Mouse (Mus musculus): Measurements from ENCODE around the gene Hoxa6. TPM values are rescaled to one million over a fixed set of nuclear protein-coding genes. Genes with fewer than 3 reads are reported as not detected.

Hoxa6 gene
- polyA plus RNA-seq, 1 experiment from 2014 or later: 2.8 TPM

- DNase-seq (ENCODE audit: low spot score): no peak
- no peaks in the 10 kb centered on the region for H3K36me3 ChIP-seq (ENCODE audit: insufficient read depth, low read length)
- peak overlapping the region; percentile 88 for H3K27ac ChIP-seq
- no peak for ATAC-seq (replicated peaks; ENCODE audit: low FRiP score, low read depth)
- peaks cover 4% of the 10 kb centered on the region; the same call in 1 of the 2 replicates for H3K27me3 ChIP-seq (ENCODE audit: insufficient read depth, low read length)
- H3K4me3 ChIP-seq (replicated peaks; ENCODE audit: low read depth, low read length): peak overlapping the region; percentile 72
- peaks cover 15% of the 10 kb centered on the region for H3K4me1 ChIP-seq (replicated peaks; ENCODE audit: insufficient read depth, low read length)
- H3K4me2 ChIP-seq (ENCODE audit: low read length): peak overlapping the region; percentile 90
- H3K9ac ChIP-seq (ENCODE audit: low read depth, low read length): peak overlapping the region; percentile 93
- H3K9me3 ChIP-seq (replicated peaks; ENCODE audit: low read length): no peaks in the 10 kb centered on the region
- TF ChIP-seq CTCF (IDR thresholded peaks at IDR 0.05; ENCODE audit: low read depth): no peak
- WGBS: 2% methylated on average over 26 of the region's 26 CpGs
These were observed 37.9 kb upstream of the Hoxa6 start for GRCm38 (mm10) chr6:52246403-52246803.

GRCm38 (mm10) chr6:52245757-52246142, 37.2 kb upstream of the Hoxa6 start, which contains the start of gene Hoxa11:
Gene Hoxa11, minus strand, starts transcription at chr6:52245810.
- Histone ChIP-seq H3K27ac (peak within 1 kb of the TSS; percentile 88), H3K4me1 (replicated peaks; ENCODE audit: insufficient read depth, low read length) (peaks cover 22% of the 10 kb centered on the region), H3K4me3 (replicated peaks; ENCODE audit: low read depth, low read length) (peak within 1 kb of the TSS; percentile 72), H3K36me3 (ENCODE audit: insufficient read depth, low read length) (no peaks in the 10 kb centered on the region), H3K4me2 (ENCODE audit: low read length) (peak within 1 kb of the TSS; percentile 90), H3K9me3 (replicated peaks; ENCODE audit: low read length) (no peaks in the 10 kb centered on the region), H3K9ac (ENCODE audit: low read depth, low read length) (peak within 1 kb of the TSS; percentile 93), H3K27me3 (ENCODE audit: insufficient read depth, low read length) (no peaks in the 10 kb centered on the region)
- ATAC-seq (replicated peaks; ENCODE audit: low FRiP score, low read depth) (peak; percentile 8), DNase-seq (ENCODE audit: low spot score) (peak; percentile 95)
- 1% methylated on average over 20 of the region's 20 CpGs for WGBS
- no peak for TF ChIP-seq CTCF (IDR thresholded peaks at IDR 0.05; ENCODE audit: low read depth)

GRCm38 (mm10) chr6:52245040-52245756, 36.7 kb upstream of the Hoxa6 start:
- H3K27me3 ChIP-seq (ENCODE audit: insufficient read depth, low read length): no peaks in the 10 kb centered on the region

GRCm38 (mm10) chr6:52244471-52245039, 36.0 kb upstream of the Hoxa6 start:
- Histone ChIP-seq H3K9ac (ENCODE audit: low read depth, low read length) (peak overlapping the region; percentile 93), H3K4me1 (replicated peaks; ENCODE audit: insufficient read depth, low read length) (peaks cover 19% of the 10 kb centered on the region), H3K4me3 (replicated peaks; ENCODE audit: low read depth, low read length) (peak overlapping the region; percentile 72), H3K9me3 (replicated peaks; ENCODE audit: low read length) (no peaks in the 10 kb centered on the region), H3K27ac (peak overlapping the region; percentile 88), H3K36me3 (ENCODE audit: insufficient read depth, low read length) (no peaks in the 10 kb centered on the region), H3K27me3 (ENCODE audit: insufficient read depth, low read length) (no peaks in the 10 kb centered on the region), H3K4me2 (ENCODE audit: low read length) (peak overlapping the region; percentile 90)
- 4% methylated on average over 23 of the region's 23 CpGs for WGBS
- no peak for ATAC-seq (replicated peaks; ENCODE audit: low FRiP score, low read depth)
- DNase-seq (ENCODE audit: low spot score): no peak
- no peak for TF ChIP-seq CTCF (IDR thresholded peaks at IDR 0.05; ENCODE audit: low read depth)

More at GRCm38 (mm10) chr6:52245040-52245756, 36.7 kb upstream of the Hoxa6 start:
- H3K27ac ChIP-seq: peak overlapping the region; percentile 88
- H3K4me3 ChIP-seq (replicated peaks; ENCODE audit: low read depth, low read length): peak overlapping the region; percentile 72
- peak overlapping the region; percentile 90 for H3K4me2 ChIP-seq (ENCODE audit: low read length)
- H3K36me3 ChIP-seq (ENCODE audit: insufficient read depth, low read length): no peaks in the 10 kb centered on the region
- no peak for TF ChIP-seq CTCF (IDR thresholded peaks at IDR 0.05; ENCODE audit: low read depth)
- under 1% methylated on average over 69 of the region's 71 CpGs for WGBS
- ATAC-seq (replicated peaks; ENCODE audit: low FRiP score, low read depth): peak; percentile 25
- DNase-seq (ENCODE audit: low spot score): no peak
- H3K4me1 ChIP-seq (replicated peaks; ENCODE audit: insufficient read depth, low read length): peaks cover 22% of the 10 kb centered on the region
- H3K9ac ChIP-seq (ENCODE audit: low read depth, low read length): peak overlapping the region; percentile 93
- H3K9me3 ChIP-seq (replicated peaks; ENCODE audit: low read length): no peaks in the 10 kb centered on the region

- Histone ChIP-seq H3K27me3 (ENCODE audit: insufficient read depth, low read length) (no peaks in the 10 kb centered on the region), H3K4me2 (ENCODE audit: low read length) (peak overlapping the region; percentile 90), H3K27ac (peak overlapping the region; percentile 88), H3K4me1 (replicated peaks; ENCODE audit: insufficient read depth, low read length) (peaks cover 17% of the 10 kb centered on the region), H3K36me3 (ENCODE audit: insufficient read depth, low read length) (no peaks in the 10 kb centered on the region), H3K9ac (ENCODE audit: low read depth, low read length) (peak overlapping the region; percentile 93), H3K9me3 (replicated peaks; ENCODE audit: low read length) (no peaks in the 10 kb centered on the region), H3K4me3 (replicated peaks; ENCODE audit: low read depth, low read length) (peak overlapping the region; percentile 72)
- TF ChIP-seq CTCF (IDR thresholded peaks at IDR 0.05; ENCODE audit: low read depth): no peak
- ATAC-seq (replicated peaks; ENCODE audit: low FRiP score, low read depth): no peak
- 10% methylated on average over 12 of the region's 12 CpGs for WGBS
- no peak for DNase-seq (ENCODE audit: low spot score)
These were observed 35.2 kb upstream of the Hoxa6 start for GRCm38 (mm10) chr6:52243681-52244121.

DNA sequence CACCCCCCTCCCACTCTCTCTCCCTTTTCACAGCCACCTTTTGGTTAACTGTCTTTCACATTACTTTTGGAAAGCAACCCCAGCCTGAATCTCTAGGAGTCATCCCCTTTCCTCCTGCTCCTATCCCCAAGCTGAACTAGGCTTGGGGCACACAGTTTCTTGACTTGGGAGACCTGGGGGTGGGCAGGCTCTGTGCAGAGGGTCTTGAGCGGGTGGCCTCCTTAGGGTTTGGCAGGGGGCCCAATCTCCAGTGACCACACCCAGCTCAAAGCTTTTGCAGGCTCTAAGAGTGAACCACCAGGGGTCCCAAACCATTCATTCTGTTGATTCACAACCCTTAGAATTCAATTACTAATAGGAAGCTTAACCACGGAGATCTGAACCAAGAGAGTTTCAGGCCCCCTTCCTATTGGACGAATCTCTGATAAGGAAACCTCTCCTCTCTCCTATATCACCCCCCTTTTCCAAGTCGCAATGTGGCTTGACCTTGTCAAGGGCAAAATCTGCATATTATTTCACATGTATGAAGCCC, 34.3 kb upstream of the Hoxa6 start:
- 20% methylated on average over 4 of the region's 4 CpGs for WGBS
- Histone ChIP-seq H3K27me3 (ENCODE audit: insufficient read depth, low read length) (no peaks in the 10 kb centered on the region), H3K4me3 (replicated peaks; ENCODE audit: low read depth, low read length) (peak overlapping the region; percentile 72), H3K9ac (ENCODE audit: low read depth, low read length) (peak overlapping the region; percentile 93), H3K9me3 (replicated peaks; ENCODE audit: low read length) (no peaks in the 10 kb centered on the region), H3K27ac (peak overlapping the region; percentile 88), H3K4me2 (ENCODE audit: low read length) (peak overlapping the region; percentile 90), H3K36me3 (ENCODE audit: insufficient read depth, low read length) (no peaks in the 10 kb centered on the region), H3K4me1 (replicated peaks; ENCODE audit: insufficient read depth, low read length) (peaks cover 11% of the 10 kb centered on the region)
- DNase-seq (ENCODE audit: low spot score) (peak; percentile 86), ATAC-seq (replicated peaks; ENCODE audit: low FRiP score, low read depth) (no peak)
- TF ChIP-seq CTCF (IDR thresholded peaks at IDR 0.05; ENCODE audit: low read depth): 0 out of 2 replicates have a peak, but pooled peaks have one; percentile 26

Data from kidney, postnatal 0 days (tissue).